Mouse (Mus musculus) liver, embryonic 14.5 days (tissue): Measurements from ENCODE around the gene Zbtb43.

Experiments
- CTCF ChIP-seq: IDR thresholded peaks from 2 replicates; pipeline ENCODE4 v1.5.1; 2016; ENCODE audit warnings: antibody characterized with exemption, low read depth, control low read depth
- EP300 ChIP-seq: IDR thresholded peaks from 2 replicates; pipeline ENCODE4 v1.6.1; 2016; ENCODE audit warnings: antibody characterized with exemption, low read depth

- TF ChIP-seq CTCF = no peak
- TF ChIP-seq EP300 = no peak
Observed at GRCm38 (mm10) chr2:33467546-33468465, 553 bp downstream of the Zbtb43 start.
